Mouse (Mus musculus): ENCODE results near the gene Rai14. TPM values are rescaled to one million over a fixed set of nuclear protein-coding genes. Genes with fewer than 3 reads are reported as not detected.
"Not testable (repeated sequence)": the region's sequence is repeated elsewhere in the genome, so short reads cannot be mapped to it uniquely, and the experiment has no call there.

Rai14 gene
- polyA plus RNA-seq, 1 experiment from 2014 or later, result 17.4 TPM

DNA sequence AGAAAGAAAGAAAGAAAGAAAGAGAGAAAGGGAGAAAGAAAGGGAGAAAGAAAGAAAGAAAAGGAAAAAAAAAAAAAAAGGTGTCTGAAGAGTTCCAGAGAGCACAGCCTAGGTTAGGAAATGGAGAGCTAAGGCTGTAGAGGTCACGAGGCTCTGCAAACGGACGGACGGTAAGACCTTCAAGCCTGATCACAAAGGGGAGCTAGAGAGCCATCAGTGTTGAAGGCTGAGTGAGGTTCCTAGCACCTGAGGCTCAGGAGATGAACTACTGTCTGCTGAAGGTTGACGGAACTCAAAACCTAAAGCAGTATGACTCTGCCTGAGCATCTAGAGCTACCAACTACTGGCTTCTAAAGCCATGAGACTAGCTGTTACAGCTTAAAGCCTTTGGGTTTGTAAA lies 179.8 kb downstream of the Rai14 start:
- H3K4me1 ChIP-seq (replicated peaks), result no peaks in the 10 kb centered on the region
- no peak overlapping the region for H3K4me2 ChIP-seq (replicated peaks)
- no peak overlapping the region for H3K4me3 ChIP-seq (replicated peaks)
- H3K9me3 ChIP-seq, result no peaks in the 10 kb centered on the region
- no peaks in the 10 kb centered on the region for H3K27me3 ChIP-seq (replicated peaks)
- ATAC-seq, result no peak
- H3K36me3 ChIP-seq, result no peaks in the 10 kb centered on the region
- no peak overlapping the region for H3K27ac ChIP-seq
- whole genome bisulfite sequencing, result 79% methylated on average over 5 of the region's 5 CpGs
- no peak overlapping the region for H3K9ac ChIP-seq

DNA sequence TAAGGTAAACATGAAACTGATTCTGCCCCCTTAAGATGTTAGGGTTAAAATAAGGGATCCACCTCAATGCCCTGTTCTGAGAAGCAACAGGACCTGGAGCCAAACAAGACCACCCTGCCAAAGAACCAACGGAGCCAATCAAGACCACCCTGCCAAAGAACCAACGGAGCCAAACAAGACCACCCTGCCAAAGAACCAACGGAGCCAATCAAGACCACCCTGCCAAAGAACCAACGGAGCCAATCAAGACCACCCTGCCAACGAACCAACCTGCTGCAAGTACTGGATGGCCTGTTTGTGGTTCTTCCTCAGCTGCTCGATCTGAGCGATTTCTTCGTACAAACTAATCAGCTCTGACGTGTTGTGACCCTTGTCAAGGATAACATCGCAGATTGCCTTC lies 181.1 kb downstream of the Rai14 start:
- WGBS, result 90% methylated on average over 10 of the region's 10 CpGs
- H3K36me3 ChIP-seq; H3K4me3 ChIP-seq (replicated peaks); H3K4me1 ChIP-seq (replicated peaks); H3K9ac ChIP-seq; H3K4me2 ChIP-seq (replicated peaks); H3K9me3 ChIP-seq; H3K27ac ChIP-seq; H3K27me3 ChIP-seq (replicated peaks); ATAC-seq: not testable (repeated sequence)

DNA sequence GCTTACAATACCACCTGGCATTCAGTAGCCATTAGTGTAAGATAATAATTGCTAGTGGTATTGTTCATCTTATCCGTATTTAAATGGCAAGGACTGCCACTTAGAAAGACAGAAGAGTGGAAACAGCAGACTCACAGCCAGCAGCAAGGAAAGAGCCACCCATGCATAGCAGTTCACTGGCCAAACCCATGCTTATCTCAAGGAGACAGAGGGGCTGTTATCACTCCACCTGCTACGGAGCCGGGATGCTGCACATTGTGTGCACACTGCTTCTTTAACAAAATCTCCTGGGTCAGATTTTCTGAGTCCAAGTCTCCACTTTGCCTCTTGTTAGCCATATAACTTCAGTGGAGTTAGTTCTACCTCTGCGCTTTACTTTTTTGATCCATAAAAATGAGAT lies 183.1 kb downstream of the Rai14 start:
- Histone ChIP-seq H3K36me3 (no peaks in the 10 kb centered on the region), H3K27me3 (replicated peaks) (no peaks in the 10 kb centered on the region), H3K4me3 (replicated peaks) (no peak overlapping the region), H3K4me1 (replicated peaks) (no peaks in the 10 kb centered on the region), H3K9ac (no peak overlapping the region), H3K27ac (no peak overlapping the region), H3K9me3 (no peaks in the 10 kb centered on the region), H3K4me2 (replicated peaks) (no peak overlapping the region)
- ATAC-seq, result no peak
- WGBS, result 68% methylated on average over 4 of the region's 4 CpGs

DNA sequence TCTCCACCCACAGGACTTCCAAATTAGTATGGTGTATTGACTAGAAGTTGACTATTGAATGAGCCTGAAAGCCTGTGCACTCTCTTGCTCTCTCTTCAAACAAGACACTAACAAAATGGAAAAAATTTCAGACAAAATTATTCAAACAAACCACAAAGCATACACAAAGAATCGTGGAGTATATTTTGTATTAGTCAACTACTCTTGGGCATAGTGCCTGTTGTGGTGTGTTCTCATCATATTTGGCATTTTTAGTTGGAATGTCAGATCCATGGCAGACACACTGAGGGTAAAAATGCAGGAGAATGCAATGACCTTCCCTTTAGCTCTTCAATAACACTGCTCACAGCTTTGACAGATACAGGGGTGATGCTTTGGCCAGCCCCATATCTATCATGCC lies 188.5 kb downstream of the Rai14 start:
- WGBS, result 88% methylated on average over 1 of the region's 1 CpGs

More for the DNA sequence above, 188.5 kb downstream of the Rai14 start:
- no peak overlapping the region for H3K4me3 ChIP-seq (replicated peaks)
- ATAC-seq, result no peak
- H3K27ac ChIP-seq, result no peak overlapping the region
- H3K9ac ChIP-seq, result no peak overlapping the region
- H3K4me1 ChIP-seq (replicated peaks), result no peaks in the 10 kb centered on the region
- H3K4me2 ChIP-seq (replicated peaks), result no peak overlapping the region
- H3K27me3 ChIP-seq (replicated peaks), result no peaks in the 10 kb centered on the region
- no peaks in the 10 kb centered on the region for H3K36me3 ChIP-seq
- no peaks in the 10 kb centered on the region for H3K9me3 ChIP-seq

Other genes starting within 250 kb of the Rai14 start
- 11.4 and 13.3 TPM in 2 replicates for gene Dnajc21, start 244.1 kb downstream of the Rai14 start, polyA plus RNA-seq (2015; fragmentation: Nextera tagmentation; extraction: Ambion mirVana)
- gene Brix1, start 228.7 kb downstream of the Rai14 start, polyA plus RNA-seq (2015; fragmentation: Nextera tagmentation; extraction: Ambion mirVana), result 94.7 and 127 TPM in 2 replicates
- 25.6 and 26.6 TPM in 2 replicates for gene Rad1, start 228.6 kb downstream of the Rai14 start, polyA plus RNA-seq (2015; fragmentation: Nextera tagmentation; extraction: Ambion mirVana)
- not detected in 2 replicates for gene Ttc23l, start 156.0 kb downstream of the Rai14 start, polyA plus RNA-seq (2015; fragmentation: Nextera tagmentation; extraction: Ambion mirVana)
- 2.2 and 2.6 TPM in 2 replicates for gene C1qtnf3, start 237.7 kb upstream of the Rai14 start, polyA plus RNA-seq (2015; fragmentation: Nextera tagmentation; extraction: Ambion mirVana)

All from intestine, embryonic 15.5 days (tissue).